Mouse (Mus musculus) heart, adult 2 months (tissue): ENCODE measurements at regions not wholly inside any gene's neighbourhood (a gene's known extent, or its start where the extent isn't known, plus 50 kb on each side); places are given as distances from the start of the nearest gene placed in this dataset.

ENCODE experiments used
- CTCF ChIP-seq: fragments of 200-600 bp; IDR thresholded peaks from 2 replicates; pipeline ENCODE4 v1.8.1; 2022; ENCODE audit warnings: antibody characterized with exemption, mild to moderate bottlenecking, moderate library complexity
- EP300 ChIP-seq: fragments of 200-500 bp; IDR thresholded peaks from 2 replicates; pipeline ENCODE4 v1.6.1; 2011; ENCODE audit warnings: low read depth, low read length, control low read depth; ENCODE audit not compliant: insufficient read depth

GRCm38 (mm10) chr12:106566361-106566760 is 556.3 kb downstream of the Vrk1 start:
- TF ChIP-seq CTCF (no peak), EP300 (no peak)
